ENCODE assay signal across 9 mouse cellular contexts in the genomic region with DNA sequence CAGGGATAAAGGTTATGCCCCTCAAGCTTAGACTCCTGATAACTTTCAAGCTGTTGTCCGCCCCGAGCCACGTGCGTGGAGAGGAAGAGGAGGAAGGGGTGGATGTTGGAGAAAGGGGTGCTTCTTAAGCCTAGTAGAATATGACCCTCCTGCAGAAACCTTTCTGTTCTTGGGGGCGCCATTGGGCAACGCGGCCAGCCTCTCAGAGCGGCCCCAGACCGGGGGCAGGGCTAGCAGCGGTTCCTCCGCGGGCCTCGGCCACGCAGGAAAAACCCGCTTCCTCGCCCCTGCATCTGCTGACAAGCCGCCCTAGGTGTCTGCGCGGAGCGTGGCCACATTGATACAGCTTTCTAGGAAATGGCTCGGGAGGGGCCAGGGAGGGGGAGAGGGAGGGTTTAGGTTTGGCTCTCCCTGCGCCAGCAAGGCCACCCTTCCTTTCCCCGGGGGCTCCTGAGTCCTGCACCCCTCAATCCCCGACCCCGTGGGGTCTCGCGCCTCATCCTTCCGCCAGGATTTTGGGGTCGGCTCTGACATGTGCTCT. TPM values are rescaled to one million over a fixed set of nuclear protein-coding genes. Genes with fewer than 3 reads are reported as not detected.
DNase-seq lines count a peak whose midpoint lies in the region; ATAC-seq and TF ChIP-seq lines count a peak whose summit lies in the region.
"Had no signal": no experiment of that assay in that cellular context is flagged by ENCODE, and none has a peak within 500 bp of the region (broad histone marks: within the 10 kb centered on the region; RNA-seq: fewer than 3 reads in every experiment).

No protein-coding gene starts in this region.

- 0 out of 2 replicates have a peak, but pooled peaks have one; percentile 18 for TF ChIP-seq CTCF in heart, adult 2 months (IDR thresholded peaks at IDR 0.05)

- H3K36me3 ChIP-seq in heart, adult 2 months (ENCODE audit: control insufficient read depth, insufficient read depth, low read length): no peaks in the 10 kb centered on the region
- H3K36me3 ChIP-seq in lung, embryonic 16.5 days (ENCODE audit: control insufficient read depth, insufficient read depth, low read length): 0 out of 2 replicates have a peak, but pooled peaks cover 4% of the 10 kb centered on the region

- DNase-seq in cerebellum, postnatal 14 days: peak; percentile 46 to 64
- DNase-seq in cerebellum, postnatal 4 days (ENCODE audit: low spot score in 2 of 2): no peak
- peak; percentile 62 to 74 for DNase-seq in adrenal gland, postnatal 36 days
- peak; percentile 68 to 71 for DNase-seq in heart, adult 2 months
- DNase-seq in kidney, adult 18-20 months: peak; percentile 27
- DNase-seq in ovary, postnatal 36 days (ENCODE audit: low spot score): peak; percentile 61
- peak; percentile 60 for DNase-seq in yolk sac, embryonic 10.5 days (ENCODE audit: low spot score)

- under 1% methylated on average over 29 of the region's 29 CpGs for WGBS in heart, adult 2 months
- WGBS in lung, embryonic 16.5 days: under 1% methylated on average over 29 of the region's 29 CpGs

- peak; percentile 1; the same call in 1 of the 2 replicates for ATAC-seq in lung, embryonic 16.5 days (ENCODE audit: low read depth)

- no peak for TF ChIP-seq EP300 in heart, adult 2 months (IDR thresholded peaks at IDR 0.05; ENCODE audit: insufficient read depth, low read depth, low read length)

- intact Hi-C loops in heart, adult 2 months (cut with DNase I): no loop called here

- no peaks in the 10 kb centered on the region for H3K27me3 ChIP-seq in heart, adult 2 months (ENCODE audit: control insufficient read depth, insufficient read depth, low read length)
- no peaks in the 10 kb centered on the region for H3K27me3 ChIP-seq in lung, embryonic 16.5 days (ENCODE audit: control insufficient read depth, insufficient read depth, low read depth, low read length)

- no peak for TF ChIP-seq POLR2A in heart, adult 2 months (IDR thresholded peaks at IDR 0.05; ENCODE audit: insufficient read depth, low read depth, low read length)

- no peaks in the 10 kb centered on the region for H3K79me2 ChIP-seq in heart, adult 2 months (replicated peaks; ENCODE audit: control insufficient read depth, insufficient read depth, low read length)

- peak overlapping the region; percentile 89 for H3K4me3 ChIP-seq in heart, adult 2 months
- peak overlapping the region; percentile 81 for H3K4me3 ChIP-seq in lung, embryonic 16.5 days (ENCODE audit: low read length)

- H3K27ac ChIP-seq in heart, adult 2 months: peak overlapping the region; percentile 82
- H3K27ac ChIP-seq in lung, embryonic 16.5 days (ENCODE audit: low read length): peak overlapping the region; percentile 93
- H3K27ac ChIP-seq: macrophage had no signal

- H3K9ac ChIP-seq in heart, adult 2 months (ENCODE audit: low read depth, low read length): peak overlapping the region; percentile 68
- peak overlapping the region; percentile 65 for H3K9ac ChIP-seq in lung, embryonic 16.5 days (ENCODE audit: low read length)

- H3K9me3 ChIP-seq in lung, embryonic 16.5 days (ENCODE audit: control insufficient read depth, low read length): no peaks in the 10 kb centered on the region

- peak overlapping the region; percentile 61 for H3K4me2 ChIP-seq in lung, embryonic 16.5 days (ENCODE audit: low read depth, low read length)

- H3K4me1 ChIP-seq in heart, adult 2 months (ENCODE audit: control insufficient read depth, insufficient read depth, low read length): no peaks in the 10 kb centered on the region
- H3K4me1 ChIP-seq in lung, embryonic 16.5 days (replicated peaks; ENCODE audit: control insufficient read depth, insufficient read depth, low read length): peaks cover 49% of the 10 kb centered on the region

RNA-seq across cellular contexts. Expression of a gene that starts 0.4 kb away (rescaled TPM):
- 100 to 1,000 TPM; 366 to 550 TPM for total RNA-seq in adrenal gland, postnatal 36 days (2021)
- total RNA-seq in heart, adult 2 months (2021): 100 to 1,000 TPM; 132 to 139 TPM
- 46.2 and 53.4 TPM in 2 replicates for polyA plus RNA-seq in heart, adult 2 months (2012; rRNA removed)
- polyA plus RNA-seq in lung, embryonic 16.5 days (2015; fragmentation: Nextera tagmentation; extraction: Ambion mirVana): 458 and 500 TPM in 2 replicates

RNA-seq across cellular contexts. Expression of a gene that starts 42.3 kb away (rescaled TPM):
- total RNA-seq in adrenal gland, postnatal 36 days (2021): 10 to 100 TPM; 18.4 to 22.3 TPM
- total RNA-seq in heart, adult 2 months (2021): 10 to 100 TPM; 50.0 to 59.7 TPM
- polyA plus RNA-seq in heart, adult 2 months (2012; rRNA removed): 18.0 and 29.0 TPM in 2 replicates
- polyA plus RNA-seq in lung, embryonic 16.5 days (2015; fragmentation: Nextera tagmentation; extraction: Ambion mirVana): 2.5 and 2.8 TPM in 2 replicates

Comparison
In these comparisons a context has a peak if more than half of its experiments do, and no peak if none do; other contexts are left out.
1. DNase-seq: peak in cerebellum, postnatal 14 days (2 of 2), adrenal gland, postnatal 36 days (2 of 2), heart, adult 2 months (2 of 2), kidney, adult 18-20 months (single experiment), ovary, postnatal 36 days (single experiment) and yolk sac, embryonic 10.5 days (single experiment); none in cerebellum, postnatal 4 days (0 of 2).